Mouse (Mus musculus): ENCODE results near the gene Trafd1. TPM values are rescaled to one million over a fixed set of nuclear protein-coding genes. Genes with fewer than 3 reads are reported as not detected.

Trafd1 gene
- polyA plus RNA-seq (2017; shearing (Covaris generic)): 70.0 TPM

DNA sequence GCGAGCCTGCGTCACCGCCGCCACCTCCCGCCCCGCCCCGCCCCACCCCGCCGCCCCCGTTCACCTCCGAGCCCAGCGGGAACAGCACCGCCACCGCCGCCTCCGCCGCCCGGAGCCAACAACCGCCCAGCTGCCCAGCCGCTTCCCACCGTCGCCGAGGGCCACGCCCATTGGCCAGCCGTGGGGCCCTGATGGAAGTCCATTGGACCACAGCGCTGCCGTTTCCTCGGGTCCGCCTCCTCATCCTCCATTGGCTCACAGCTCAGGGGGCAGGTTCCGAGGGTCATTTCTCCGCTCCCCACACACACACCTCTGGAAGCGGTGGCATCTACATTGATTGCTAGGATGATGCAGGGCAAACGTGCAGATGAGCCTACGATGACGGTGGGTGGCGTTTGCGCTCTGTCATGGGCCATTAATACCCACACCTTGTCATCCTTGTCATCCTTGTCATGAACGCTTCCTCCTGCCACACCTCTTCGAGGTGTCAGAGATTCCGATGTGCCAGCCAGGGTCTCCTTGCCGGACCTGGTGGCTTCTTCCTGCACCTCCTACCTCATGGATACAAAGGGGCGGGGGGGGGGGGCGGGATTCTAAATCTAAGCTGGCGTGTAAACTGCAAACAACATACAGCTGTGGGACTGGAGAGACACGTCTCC is at the start of gene Trafd1:
TSS of gene Trafd1 (minus strand) at position 172 of the 659 bp plus-strand sequence.

GRCm38 (mm10) chr5:121397187-121398145 is 12.0 kb upstream of the Trafd1 start, which contains the start of gene Naa25:
Gene Naa25 (plus strand): TSS chr5:121397936.

Other genes starting within 250 kb of the Trafd1 start
- gene Ptpn11, start 194.2 kb downstream of the Trafd1 start, polyA plus RNA-seq (2017; shearing (Covaris generic)): 35.3 TPM
- gene Rpl6, start 181.2 kb downstream of the Trafd1 start, polyA plus RNA-seq (2017; shearing (Covaris generic)): 771 TPM
- 6.5 TPM for gene Hectd4, start 165.4 kb downstream of the Trafd1 start, polyA plus RNA-seq (2017; shearing (Covaris generic))
- 31.0 TPM for gene Naa25, start 12.3 kb upstream of the Trafd1 start, polyA plus RNA-seq (2017; shearing (Covaris generic))
- 1.2 TPM for gene Tmem116, start 66.3 kb upstream of the Trafd1 start, polyA plus RNA-seq (2017; shearing (Covaris generic))
- gene Erp29, start 66.9 kb upstream of the Trafd1 start, polyA plus RNA-seq (2017; shearing (Covaris generic)): 36.9 TPM
- gene Adam1b, start 117.8 kb upstream of the Trafd1 start, polyA plus RNA-seq (2017; shearing (Covaris generic)): not detected
- 0.45 TPM for gene Adam1a, start 159.8 kb upstream of the Trafd1 start, polyA plus RNA-seq (2017; shearing (Covaris generic))
- gene Gm42878, start 159.8 kb upstream of the Trafd1 start, polyA plus RNA-seq (2017; shearing (Covaris generic)): not detected
- gene Mapkapk5, start 160.3 kb upstream of the Trafd1 start, polyA plus RNA-seq (2017; shearing (Covaris generic)): 64.0 TPM
- gene Aldh2, start 208.2 kb upstream of the Trafd1 start, polyA plus RNA-seq (2017; shearing (Covaris generic)): 2.4 TPM
- 1.7 TPM for gene Acad12, start 233.3 kb upstream of the Trafd1 start, polyA plus RNA-seq (2017; shearing (Covaris generic))